Mouse (Mus musculus) midbrain, postnatal 0 days (tissue): ENCODE results near the gene Slc5a3. TPM values are rescaled to one million over a fixed set of nuclear protein-coding genes. Genes with fewer than 3 reads are reported as not detected.
A peak's percentile ranks its signal among the peaks of the same experiment; 100 is the strongest.

Experiments
- ATAC-seq: fragments of 200-750 bp; cut with Nextera tagmentation; 2 replicates; pipeline ENCODE4 v1.8.0; 2017; ENCODE audit warnings: moderate number of reproducible peaks, mild to moderate bottlenecking, moderate TSS enrichment, moderate library complexity; ENCODE audit not compliant: low FRiP score
- DNase-seq: peaks from one replicate; pipeline ENCODE4 v3.0.0-alpha.2; 2015; ENCODE audit warnings: low spot score
- H3K27ac ChIP-seq: fragments of 300-500 bp; sonication (generic); 2 replicates; pipeline ENCODE4 v1.5.1; 2014; ENCODE audit warnings: low read depth, mild to moderate bottlenecking, low read length, mixed read lengths
- H3K27me3 ChIP-seq: fragments of 300-500 bp; sonication (generic); 2 replicates; pipeline ENCODE4 v1.6.1; 2014; ENCODE audit warnings: low read length, control low read depth, mixed read lengths; ENCODE audit not compliant: insufficient read depth
- H3K36me3 ChIP-seq: fragments of 300-500 bp; sonication (generic); 2 replicates; pipeline ENCODE4 v1.6.1; 2014; ENCODE audit warnings: low read length, control low read depth, mixed read lengths; ENCODE audit not compliant: insufficient read depth
- H3K4me1 ChIP-seq: fragments of 300-500 bp; sonication (generic); 2 replicates; pipeline ENCODE4 v1.6.1; 2014; ENCODE audit warnings: mild to moderate bottlenecking, control low read depth, antibody characterized with exemption, low read length, mixed read lengths; ENCODE audit not compliant: insufficient read depth
- H3K4me2 ChIP-seq: fragments of 300-500 bp; sonication (generic); 2 replicates; pipeline ENCODE4 v1.6.1; 2014; ENCODE audit warnings: low read depth, mild to moderate bottlenecking, low read length, mixed read lengths; ENCODE audit not compliant: poor library complexity, severe bottlenecking
- H3K4me3 ChIP-seq: fragments of 300-500 bp; sonication (generic); 2 replicates; pipeline ENCODE4 v1.5.1; 2014; ENCODE audit warnings: low read depth, mild to moderate bottlenecking, low read length, moderate library complexity
- H3K9ac ChIP-seq: fragments of 300-500 bp; sonication (generic); replicated peaks from 2 replicates; pipeline ENCODE4 v1.6.1; 2014; ENCODE audit warnings: mild to moderate bottlenecking, low read length, moderate library complexity, mixed read lengths; ENCODE audit not compliant: poor library complexity, severe bottlenecking
- H3K9me3 ChIP-seq: fragments of 300-500 bp; sonication (generic); 2 replicates; pipeline ENCODE4 v1.6.1; 2016; ENCODE audit warnings: low read length, control low read depth
- CTCF ChIP-seq: IDR thresholded peaks from 2 replicates; pipeline ENCODE4 v1.5.1; 2016; ENCODE audit warnings: antibody characterized with exemption, mild to moderate bottlenecking
- WGBS: fragments of 180-500 bp; shearing (Covaris S2); extraction: QIAGEN DNeasy Blood & Tissue Kit; methylation state at CpG from one replicate; pipeline ENCODE4 v1.1.7; 2014; 5-methylcytosine and 5-hydroxymethylcytosine counted together
- polyA plus RNA-seq: library from polyadenylated mRNA; unstranded; fragments of >200 nt; fragmentation: Nextera tagmentation; extraction: Ambion mirVana; gene quantifications from 2 replicates; pipeline ENCODE4 v1.2.1, GENCODE M21; 2015
- total RNA-seq: library from RNA; depleted of rRNA; stranded (reverse); fragments of >200 nt; gene quantifications from 2 replicates; pipeline ENCODE4 v1.2.3, GENCODE M21; 2014

Gene Slc5a3
- total and polyA plus RNA-seq, 2 experiments from 2014 or later, result 12.0 to 40.0 TPM

DNA sequence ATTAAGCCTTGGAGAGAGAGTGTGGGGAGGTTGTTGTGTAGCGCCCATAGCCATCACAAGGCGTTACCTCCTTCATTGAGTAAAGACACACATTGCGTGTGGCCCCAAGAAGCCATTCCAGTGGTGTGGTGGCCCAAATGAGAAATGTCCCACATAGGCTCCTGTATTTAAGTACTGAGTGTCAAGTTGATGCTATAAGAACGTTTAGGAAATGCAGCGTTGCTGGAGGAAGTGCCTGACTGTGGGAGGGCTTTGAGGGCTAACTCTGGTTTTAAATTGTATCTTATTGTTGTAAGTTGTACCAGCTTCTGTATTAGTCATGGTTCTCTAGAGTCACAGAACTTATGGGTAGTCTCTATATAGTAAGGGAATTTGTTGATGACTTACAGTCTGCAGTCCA, 49.2 kb downstream of the Slc5a3 start:
- Histone ChIP-seq H3K27ac (no peak overlapping the region), H3K9me3 (no peaks in the 10 kb centered on the region), H3K4me2 (no peak overlapping the region), H3K36me3 (no peaks in the 10 kb centered on the region; the same call in 1 of the 2 replicates), H3K4me3 (no peak overlapping the region), H3K4me1 (no peaks in the 10 kb centered on the region), H3K27me3 (no peaks in the 10 kb centered on the region), H3K9ac (no peak overlapping the region)
- WGBS, result 91% methylated on average over 5 of the region's 5 CpGs
- no peak for TF ChIP-seq CTCF
- DNase-seq, result no peak
- ATAC-seq, result no peak

DNA sequence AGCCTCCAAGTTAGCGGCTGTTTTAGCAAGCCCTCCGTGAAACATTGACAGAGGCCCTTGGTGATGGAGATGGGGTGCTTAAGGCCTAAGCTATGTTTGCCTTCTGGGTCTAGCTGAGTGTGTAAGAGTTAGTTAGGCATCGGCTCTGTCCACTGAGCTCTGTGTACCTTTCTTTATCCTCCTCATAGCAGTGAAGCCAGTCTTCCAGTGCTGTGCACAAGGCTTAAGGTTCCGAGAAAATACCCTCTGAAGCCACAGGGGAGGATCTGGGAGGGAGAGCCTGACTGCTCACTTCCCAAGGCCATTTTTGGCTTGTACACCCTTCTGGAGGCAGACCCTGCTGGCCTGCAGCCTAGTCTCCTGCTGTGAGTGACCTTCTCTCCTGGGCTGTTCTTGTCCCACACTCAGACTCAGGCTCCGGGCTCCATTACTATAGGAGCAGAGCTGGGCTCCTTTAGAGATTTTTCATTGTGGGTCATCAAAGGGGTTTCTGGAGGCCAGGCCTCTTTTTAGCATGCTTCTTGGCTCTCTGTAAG, 56.7 kb downstream of the Slc5a3 start:
- DNase-seq, result peak; percentile 42
- no peaks in the 10 kb centered on the region for H3K9me3 ChIP-seq
- no peak overlapping the region for H3K4me3 ChIP-seq
- H3K36me3 ChIP-seq, result no peaks in the 10 kb centered on the region; the same call in 1 of the 2 replicates
- no peak overlapping the region for H3K9ac ChIP-seq
- no peaks in the 10 kb centered on the region for H3K27me3 ChIP-seq
- no peak overlapping the region for H3K4me2 ChIP-seq
- WGBS, result 64% methylated on average over 5 of the region's 5 CpGs
- TF ChIP-seq CTCF, result no peak
- ATAC-seq, result no peak
- H3K27ac ChIP-seq, result peak overlapping the region; percentile 75
- peaks cover 25% of the 10 kb centered on the region for H3K4me1 ChIP-seq

DNA sequence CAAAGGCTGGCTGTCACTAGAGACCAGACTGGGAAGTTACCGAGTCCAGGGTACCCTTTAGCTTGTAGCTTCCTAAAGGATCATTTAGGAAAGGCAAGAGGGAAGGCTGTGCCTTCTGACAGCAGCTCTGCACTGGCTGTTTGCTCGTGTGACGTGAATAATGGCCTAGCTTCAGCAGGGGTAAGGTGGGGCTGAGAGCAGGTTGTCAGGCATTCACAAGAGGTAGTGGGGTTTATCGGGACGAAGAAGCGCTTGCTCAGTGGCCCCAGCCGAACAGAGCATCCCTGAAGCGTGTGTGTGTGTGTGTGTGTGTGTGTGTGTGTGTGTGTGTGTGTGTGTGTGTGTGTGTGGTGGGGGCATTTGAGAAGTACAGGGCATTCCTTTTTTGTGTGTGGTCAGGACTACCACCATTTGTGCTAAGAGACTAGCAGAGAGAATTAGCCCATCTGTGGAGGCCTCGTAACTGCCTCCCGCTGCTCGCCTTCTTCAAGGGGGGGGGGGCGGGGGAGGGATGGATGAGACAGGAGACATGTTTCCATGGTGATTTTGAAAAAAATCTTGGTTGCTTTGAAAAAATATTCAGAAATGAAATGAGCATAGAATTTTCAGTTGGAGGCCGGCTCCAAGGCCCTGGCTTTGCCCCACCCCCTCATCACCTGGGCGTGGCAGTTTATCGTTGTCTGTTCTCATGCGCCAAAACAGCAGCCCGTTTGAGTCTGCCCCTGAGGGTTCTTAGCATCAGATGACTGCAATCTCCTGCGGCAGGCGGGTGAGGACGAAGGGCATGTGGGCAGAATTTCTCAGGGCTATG, 57.7 kb downstream of the Slc5a3 start:
- Histone ChIP-seq H3K9me3 (no peaks in the 10 kb centered on the region), H3K27me3 (no peaks in the 10 kb centered on the region), H3K9ac (no peak overlapping the region), H3K27ac (peak overlapping the region; percentile 75), H3K4me2 (no peak overlapping the region), H3K4me3 (no peak overlapping the region), H3K4me1 (peaks cover 25% of the 10 kb centered on the region), H3K36me3 (no peaks in the 10 kb centered on the region; the same call in 1 of the 2 replicates)
- no peak for TF ChIP-seq CTCF
- 14% methylated on average over 19 of the region's 20 CpGs for WGBS
- DNase-seq, result peak; percentile 77
- peak; percentile 69 for ATAC-seq

DNA sequence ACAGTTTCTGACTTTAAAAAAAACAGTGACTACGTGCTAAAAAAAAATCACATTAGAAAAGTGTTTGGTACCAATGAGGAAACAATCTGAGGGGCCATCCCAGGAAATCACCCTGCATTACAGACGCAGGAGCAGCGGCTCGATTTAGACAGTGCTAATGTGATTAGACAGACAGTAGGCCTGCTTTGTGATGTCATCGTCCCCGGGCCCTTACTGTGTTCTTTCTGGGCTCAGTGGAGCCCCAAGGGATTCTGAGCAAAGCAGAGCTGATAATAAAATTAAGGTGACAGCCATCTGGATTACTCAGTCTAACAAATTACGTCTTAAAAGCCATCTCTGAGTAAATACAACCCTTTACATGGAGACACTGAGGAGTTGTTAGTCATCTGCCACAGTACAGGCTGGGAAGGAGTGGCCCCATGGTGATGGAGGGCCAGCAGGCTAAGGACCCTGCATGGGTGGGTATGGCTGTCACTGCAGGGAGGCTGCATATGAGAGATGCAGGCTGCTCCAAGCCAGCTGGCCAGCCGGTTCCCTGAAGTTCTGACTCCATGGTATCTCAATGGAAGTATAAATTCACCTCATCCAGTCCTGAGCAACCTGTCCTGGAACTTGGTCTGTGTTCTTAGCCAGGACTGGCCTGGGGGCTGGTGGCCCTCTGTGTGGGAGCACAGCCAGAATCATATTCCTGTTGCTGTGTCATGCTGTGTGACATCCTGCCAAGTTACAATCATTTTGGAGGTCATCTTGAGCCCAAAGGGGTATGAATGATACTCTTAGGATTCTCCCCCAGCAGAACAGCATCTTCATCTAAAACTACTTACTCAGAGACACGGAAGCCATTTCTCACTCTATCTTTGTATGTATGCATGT, 59.5 kb downstream of the Slc5a3 start:
- H3K27ac ChIP-seq, result peak overlapping the region; percentile 43; the same call in 1 of the 2 replicates
- no peak for DNase-seq

DNA sequence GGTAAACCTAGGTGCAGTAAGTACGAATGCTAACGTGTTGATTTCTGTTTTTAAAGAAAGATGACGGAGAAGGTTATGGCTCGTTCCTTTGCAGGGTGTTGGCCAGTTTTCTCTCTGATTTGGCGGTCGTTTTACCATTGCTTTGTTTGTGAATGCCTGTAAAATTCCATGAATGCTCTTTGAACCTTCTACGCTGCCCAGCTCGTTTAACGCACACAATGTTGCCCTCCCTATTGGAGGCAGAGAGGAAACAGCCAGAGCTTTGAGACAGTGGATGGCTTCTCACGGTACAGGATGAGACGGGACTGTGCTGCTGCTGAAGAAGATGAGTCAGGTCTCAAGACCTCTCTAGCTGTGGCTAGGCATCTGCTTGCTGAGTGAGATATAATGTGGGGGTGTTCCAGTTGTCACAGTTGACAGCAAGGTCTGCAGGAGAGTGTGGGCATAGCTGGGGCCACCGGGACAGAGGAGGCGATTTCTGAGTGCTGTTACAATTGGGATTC, 60.9 kb downstream of the Slc5a3 start:
- Histone ChIP-seq H3K4me3 (no peak overlapping the region), H3K9me3 (no peaks in the 10 kb centered on the region), H3K36me3 (no peaks in the 10 kb centered on the region), H3K27me3 (no peaks in the 10 kb centered on the region), H3K4me1 (peaks cover 25% of the 10 kb centered on the region), H3K9ac (no peak overlapping the region), H3K4me2 (no peak overlapping the region), H3K27ac (no peak overlapping the region)
- DNase-seq (no peak), ATAC-seq (no peak)
- 71% methylated on average over 13 of the region's 13 CpGs for WGBS
- TF ChIP-seq CTCF, result no peak

More for the DNA sequence above, 59.5 kb downstream of the Slc5a3 start:
- TF ChIP-seq CTCF, result no peak
- H3K4me3 ChIP-seq, result no peak overlapping the region
- peaks cover 25% of the 10 kb centered on the region for H3K4me1 ChIP-seq
- no peak overlapping the region for H3K9ac ChIP-seq
- ATAC-seq, result no peak
- WGBS, result 42% methylated on average over 9 of the region's 9 CpGs
- H3K9me3 ChIP-seq, result no peaks in the 10 kb centered on the region
- H3K4me2 ChIP-seq, result no peak overlapping the region
- no peaks in the 10 kb centered on the region; the same call in 1 of the 2 replicates for H3K36me3 ChIP-seq
- H3K27me3 ChIP-seq, result no peaks in the 10 kb centered on the region
